Mouse (Mus musculus) adipocyte (in vitro differentiated cells): Measurements from ENCODE around the gene Abhd12b.

Source experiments
- DNase-seq: peaks from one replicate; pipeline ENCODE4 v3.0.0-alpha.2; 2016; ENCODE audit warnings: low spot score

The Abhd12b gene

GRCm38 (mm10) chr12:70208214-70208613, 54.3 kb downstream of the Abhd12b start:
- no peak for DNase-seq

DNA sequence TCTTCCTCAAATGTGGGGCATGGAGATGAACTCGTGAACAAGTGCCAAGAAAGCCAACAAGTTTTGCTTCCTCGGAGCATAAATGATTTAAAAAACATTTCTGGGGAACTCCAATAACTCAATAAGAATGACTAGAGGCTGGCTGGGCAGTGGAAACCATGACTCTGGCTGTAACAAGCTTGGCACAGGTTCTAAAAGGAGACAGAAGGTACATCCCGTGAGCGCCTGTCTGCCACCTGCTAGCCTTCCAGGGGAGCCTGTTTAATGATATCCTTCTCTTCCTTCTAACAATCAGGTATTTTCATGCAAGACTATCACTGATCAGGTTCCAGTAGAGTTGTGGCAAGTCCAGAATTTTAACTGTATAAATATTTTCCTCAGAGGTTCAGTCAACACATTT, 58.6 kb downstream of the Abhd12b start:
- DNase-seq = no peak

DNA sequence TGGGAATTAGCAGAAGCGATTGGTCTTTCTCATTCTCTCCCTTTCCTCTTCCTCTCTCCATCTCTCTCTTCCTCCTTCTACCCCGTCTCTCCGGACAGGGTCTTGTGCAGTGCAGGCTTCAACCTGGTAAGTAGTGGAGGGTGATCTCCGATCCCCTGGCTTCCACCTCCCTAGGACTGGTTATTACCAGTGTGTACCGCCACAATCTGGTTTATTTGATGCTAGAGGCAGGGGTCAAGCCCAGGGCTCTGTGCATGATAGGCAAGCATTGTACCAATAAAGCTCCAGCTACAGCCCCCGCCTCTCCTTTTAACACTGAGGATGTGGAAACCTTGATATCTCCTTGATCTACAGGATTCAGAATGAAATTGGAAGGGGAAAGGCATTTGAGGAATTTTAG, 59.7 kb downstream of the Abhd12b start:
- no peak for DNase-seq

DNA sequence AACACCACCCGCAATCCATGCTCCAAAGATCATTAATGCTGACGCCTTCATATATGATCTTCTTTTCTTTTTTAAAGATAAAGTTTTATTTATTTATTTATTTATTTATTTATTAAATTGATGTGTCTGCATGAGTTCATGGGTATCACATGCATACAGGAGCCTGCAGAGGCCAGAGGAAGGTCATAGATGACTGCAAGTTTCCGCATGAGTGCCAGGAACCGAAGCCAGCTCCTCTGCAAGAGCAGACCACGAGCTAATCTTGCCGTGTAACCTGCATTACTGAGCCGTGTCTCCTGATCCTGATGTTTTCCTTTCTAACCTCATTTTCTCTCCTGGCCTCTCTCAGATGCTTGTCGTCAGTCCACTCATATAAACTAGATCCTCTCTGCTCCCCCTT, 60.3 kb downstream of the Abhd12b start:
- DNase-seq = no peak

- DNase-seq = no peak
Measured at GRCm38 (mm10) chr12:70216229-70216800, 62.4 kb downstream of the Abhd12b start.

DNA sequence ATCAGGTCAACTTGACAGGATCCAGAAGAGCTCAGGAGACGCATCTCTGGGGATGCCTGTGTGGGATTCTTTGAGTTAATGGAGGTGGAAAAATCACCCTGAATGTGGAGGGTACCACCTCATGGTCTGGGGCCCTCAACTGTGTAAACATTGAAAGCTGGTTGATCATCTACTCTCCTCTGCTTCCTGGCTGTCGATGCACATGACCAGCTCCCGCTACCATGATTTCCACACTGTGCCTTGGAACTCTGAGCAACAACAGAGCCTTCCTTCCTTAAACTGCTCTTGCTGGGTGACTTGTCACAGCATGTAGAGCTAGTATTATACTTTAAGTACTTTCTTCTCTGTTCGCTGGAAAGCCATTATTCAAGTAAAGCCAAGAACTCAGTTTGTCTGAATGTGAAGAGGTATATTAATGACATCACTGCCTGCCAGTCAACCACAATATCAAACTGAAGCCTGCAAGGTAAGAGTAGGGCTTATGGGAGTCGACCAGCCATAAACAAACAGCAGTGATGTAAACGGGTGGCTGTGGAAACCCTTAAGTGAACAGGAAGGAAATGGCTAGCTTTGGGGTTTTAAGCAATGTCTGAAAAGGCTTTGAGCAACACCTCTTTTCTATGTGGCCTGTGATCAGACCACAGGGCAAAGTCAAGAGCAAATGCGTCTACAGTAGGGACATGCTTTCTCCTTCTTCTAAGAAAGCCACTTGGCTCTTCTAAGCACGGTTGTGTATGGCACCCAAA, 65.0 kb downstream of the Abhd12b start:
- DNase-seq = no peak

- DNase-seq = no peak
Measured at GRCm38 (mm10) chr12:70221425-70221824, 67.5 kb downstream of the Abhd12b start.

DNA sequence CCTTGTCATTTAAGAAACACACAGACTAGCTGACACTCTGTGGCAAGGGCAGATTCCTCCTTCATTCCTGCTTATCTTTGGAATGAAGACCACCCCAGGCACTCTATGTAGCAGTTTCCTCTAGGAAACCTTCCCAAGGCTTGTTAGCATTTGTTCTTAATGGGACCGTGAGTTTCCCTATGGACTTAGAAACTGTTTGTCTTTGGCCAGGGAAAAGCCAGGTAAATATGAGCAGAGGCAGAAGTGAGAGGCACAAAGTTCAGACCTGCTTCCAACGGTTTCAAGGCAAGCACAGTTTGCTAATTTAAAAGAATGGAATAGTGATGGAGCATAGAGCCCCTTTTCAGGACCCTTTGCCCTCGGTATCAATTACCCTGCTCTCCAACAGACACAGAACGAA, 69.4 kb downstream of the Abhd12b start:
- DNase-seq = no peak

GRCm38 (mm10) chr12:70226655-70227054, 72.7 kb downstream of the Abhd12b start:
- DNase-seq = no peak

DNA sequence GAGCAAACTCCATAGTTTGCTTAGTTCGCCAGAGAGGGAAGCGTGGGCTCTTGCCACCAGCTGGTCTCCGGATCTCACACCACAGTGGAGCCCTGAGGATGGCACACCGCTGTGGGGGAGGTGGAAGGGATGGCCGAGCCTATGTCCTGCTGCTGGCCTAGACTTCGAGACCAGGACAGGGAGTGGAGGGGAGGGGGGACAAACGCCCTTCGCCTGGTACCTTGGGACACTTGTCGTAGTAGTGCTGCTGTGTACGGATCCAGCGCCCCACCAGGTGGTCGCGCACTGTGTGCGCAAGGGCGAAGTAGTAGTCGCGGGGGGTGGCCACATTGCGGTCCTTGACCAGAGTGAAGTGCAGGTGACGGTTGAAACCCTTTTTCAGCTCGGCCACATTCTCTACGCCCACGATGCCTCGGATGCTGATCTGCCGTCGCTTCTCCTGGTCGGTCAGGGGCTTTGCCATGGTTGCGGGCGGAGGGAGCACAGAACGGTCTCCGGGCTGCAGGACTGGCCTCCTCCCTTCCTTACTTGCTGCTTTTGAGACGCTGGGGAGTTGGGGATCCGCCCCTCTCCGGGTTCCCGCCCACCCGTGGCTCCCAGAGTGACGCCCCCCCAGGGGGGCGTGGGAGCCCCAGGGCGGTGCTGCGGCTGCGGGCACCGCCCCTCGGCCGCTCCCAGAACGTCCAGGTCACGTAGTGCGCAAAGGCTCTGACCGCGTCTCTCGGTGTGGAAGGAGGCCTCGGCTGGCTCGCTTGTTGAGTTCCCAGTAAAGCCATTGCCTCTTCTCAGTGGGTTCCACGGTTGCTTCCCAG, 73.4 kb downstream of the Abhd12b start:
- no peak for DNase-seq

- no peak for DNase-seq
Measured at GRCm38 (mm10) chr12:70228155-70228554, 74.2 kb downstream of the Abhd12b start.

DNA sequence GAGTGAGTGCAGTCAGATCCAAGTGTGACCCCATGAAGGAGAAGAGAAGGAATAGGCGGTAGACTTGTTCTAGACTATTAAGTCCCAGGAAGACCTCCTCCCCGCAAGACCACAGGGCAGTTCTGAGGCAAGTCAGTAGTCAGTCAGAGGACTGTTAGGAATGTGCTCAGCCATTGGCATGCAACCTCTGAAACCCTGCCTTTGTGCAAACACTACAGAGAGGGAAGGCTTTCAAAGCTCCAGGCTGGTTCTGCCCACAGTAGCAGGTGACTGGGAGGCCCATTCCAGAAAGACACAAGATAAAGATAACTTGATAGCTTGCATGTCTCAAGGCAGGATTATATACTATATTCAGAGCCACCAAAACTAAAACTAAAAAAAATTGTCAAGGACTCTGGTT, 77.4 kb downstream of the Abhd12b start, which contains the start of gene Pygl:
Pygl (minus strand) TSS at position 195 of the 400 bp plus-strand sequence.
- no peak for DNase-seq

- peak; percentile 22 for DNase-seq
Measured at GRCm38 (mm10) chr12:70232020-70232544, 78.1 kb downstream of the Abhd12b start.
